24 mouse cellular contexts compared by ENCODE assay signal in the genomic region with DNA sequence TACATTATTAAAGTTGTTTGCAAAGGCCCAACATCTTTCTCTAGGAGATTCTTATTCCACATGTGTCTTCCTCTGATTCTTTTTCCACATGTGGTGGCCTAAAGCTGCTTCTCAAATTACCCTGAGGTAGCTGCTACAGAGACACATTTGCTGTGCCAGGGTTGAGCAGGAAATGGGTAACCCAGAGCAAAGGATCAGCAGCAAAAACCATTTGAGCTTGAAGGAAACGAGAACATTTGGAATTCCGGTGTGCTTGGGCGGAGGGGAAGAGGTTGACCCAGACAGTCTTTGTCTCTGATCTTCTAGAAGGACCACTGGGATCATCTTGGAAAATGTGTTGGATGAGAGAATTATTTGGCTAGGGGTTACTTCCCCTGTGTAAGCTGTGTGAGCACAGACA.
"Had no signal": no experiment of that assay in that cellular context is flagged by ENCODE, and none has a peak within 500 bp of the region (broad histone marks: within the 10 kb centered on the region; RNA-seq: fewer than 3 reads in every experiment).

No protein-coding gene starts in this region.

- H3K9ac ChIP-seq: hindbrain, embryonic 12.5 days; hindbrain, embryonic 14.5 days; intestine, embryonic 15.5 days; limb, embryonic 13.5 days; limb, embryonic 15.5 days; liver, embryonic 12.5 days; liver, embryonic 14.5 days had no signal

- H3K4me2 ChIP-seq: hindbrain, embryonic 12.5 days; hindbrain, embryonic 14.5 days; intestine, embryonic 15.5 days; limb, embryonic 13.5 days; limb, embryonic 15.5 days; liver, embryonic 12.5 days had no signal

- H3K4me1 ChIP-seq: heart, embryonic 10.5 days; hindbrain, embryonic 10.5 days; hindbrain, embryonic 12.5 days; intestine, embryonic 15.5 days; limb, embryonic 13.5 days; limb, embryonic 15.5 days; liver, embryonic 12.5 days had no signal

- H3K4me3 ChIP-seq: heart, embryonic 10.5 days; hindbrain, embryonic 10.5 days; hindbrain, embryonic 12.5 days; intestine, embryonic 15.5 days; layer of hippocampus, adult 2 months; left cerebral cortex, adult 2 months; limb, embryonic 13.5 days; limb, embryonic 15.5 days; liver, embryonic 12.5 days had no signal

- H3K9me3 ChIP-seq: heart, embryonic 10.5 days; hindbrain, embryonic 10.5 days; hindbrain, embryonic 12.5 days; intestine, embryonic 15.5 days; limb, embryonic 13.5 days; limb, embryonic 15.5 days; liver, embryonic 12.5 days had no signal

- H3K36me3 ChIP-seq: heart, embryonic 10.5 days; hindbrain, embryonic 10.5 days; hindbrain, embryonic 12.5 days; intestine, embryonic 15.5 days; limb, embryonic 13.5 days; limb, embryonic 15.5 days; liver, embryonic 12.5 days had no signal

- ATAC-seq: forebrain, embryonic 16.5 days; hindbrain, embryonic 16.5 days; inflammation-experienced regulatory T-cells, adult 6 months; intestine, embryonic 15.5 days; intestine, postnatal 0 days; liver, embryonic 12.5 days had no signal

- DNase-seq: gastrocnemius, postnatal 36 days; heart, postnatal 14 days; kidney, adult 18-20 months; kidney, adult 8-10 months; kidney, postnatal 10 days; kidney, postnatal 25 days; kidney, postnatal 4 days; left cerebral cortex, postnatal 4 days; lung, adult 18-20 months had no signal

- H3K27ac ChIP-seq: heart, embryonic 10.5 days; hindbrain, embryonic 10.5 days; hindbrain, embryonic 12.5 days; hindbrain, embryonic 14.5 days; intestine, embryonic 15.5 days; layer of hippocampus, adult 2 months; left cerebral cortex, adult 2 months; limb, embryonic 13.5 days; limb, embryonic 15.5 days; liver, embryonic 12.5 days; liver, embryonic 14.5 days had no signal
